Mouse (Mus musculus) cortical plate, adult 2 months (tissue): ENCODE measurements around the gene Ccdc142. TPM values are rescaled to one million over a fixed set of nuclear protein-coding genes. Genes with fewer than 3 reads are reported as not detected.

Source experiments
- H3K27ac ChIP-seq: fragments of 200-500 bp; 2 replicates; pipeline ENCODE4 v1.5.1; 2012; ENCODE audit warnings: low read length, control low read depth, inconsistent platforms; ENCODE audit not compliant: insufficient read depth
- H3K4me1 ChIP-seq: fragments of 200-500 bp; 2 replicates; pipeline ENCODE4 v1.6.1; 2011; ENCODE audit warnings: low read length; ENCODE audit not compliant: control insufficient read depth, insufficient read depth
- H3K4me3 ChIP-seq: fragments of 200-500 bp; 2 replicates; pipeline ENCODE4 v1.5.1; 2011; ENCODE audit warnings: mild to moderate bottlenecking, low read length, control low read depth; ENCODE audit not compliant: insufficient read depth
- CTCF ChIP-seq: fragments of 200-500 bp; IDR thresholded peaks from 2 replicates; pipeline ENCODE4 v1.5.1; 2011; ENCODE audit warnings: mild to moderate bottlenecking, control low read depth, low read length; ENCODE audit not compliant: insufficient read depth; ENCODE audit errors: extremely low read depth
- POLR2A ChIP-seq: fragments of 200-500 bp; IDR thresholded peaks from 2 replicates; pipeline ENCODE4 v1.6.1; 2011; ENCODE audit warnings: mild to moderate bottlenecking, low read length, control low read depth; ENCODE audit not compliant: insufficient read depth; ENCODE audit errors: extremely low read depth
- polyA plus RNA-seq: library from polyadenylated mRNA; depleted of rRNA; stranded (reverse); fragments of >200 nt; gene quantifications from 2 replicates; pipeline ENCODE4 v1.2.3, GENCODE M21; 2012

Ccdc142 gene
- polyA plus RNA-seq, 1 experiment = 8.1 TPM

DNA sequence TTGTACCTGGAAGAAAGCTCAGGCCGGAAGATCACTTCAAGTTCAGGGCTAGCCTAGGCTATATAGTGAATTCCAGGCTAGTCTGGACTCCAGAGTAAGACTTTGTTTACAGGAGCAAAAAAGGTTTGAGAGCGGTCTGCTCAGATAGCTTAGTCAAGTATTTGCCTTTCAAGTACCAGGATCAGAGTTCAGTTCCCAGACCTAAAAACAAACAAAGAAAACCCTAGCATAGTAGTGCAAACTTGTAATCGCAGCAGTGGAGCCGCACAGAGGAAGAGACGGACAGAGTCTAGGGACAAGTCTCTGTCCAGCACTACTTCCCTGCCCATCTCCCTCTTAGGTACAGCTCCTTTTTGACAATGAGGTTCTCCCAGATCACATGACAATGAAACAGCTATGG lies 21.2 kb upstream of the Ccdc142 start:
- Histone ChIP-seq H3K4me1 (0 out of 2 replicates have a peak, but pooled peaks cover 3% of the 10 kb centered on the region), H3K4me3 (no peak overlapping the region), H3K27ac (no peak overlapping the region)
- no peak for TF ChIP-seq CTCF
- TF ChIP-seq POLR2A = no peak

DNA sequence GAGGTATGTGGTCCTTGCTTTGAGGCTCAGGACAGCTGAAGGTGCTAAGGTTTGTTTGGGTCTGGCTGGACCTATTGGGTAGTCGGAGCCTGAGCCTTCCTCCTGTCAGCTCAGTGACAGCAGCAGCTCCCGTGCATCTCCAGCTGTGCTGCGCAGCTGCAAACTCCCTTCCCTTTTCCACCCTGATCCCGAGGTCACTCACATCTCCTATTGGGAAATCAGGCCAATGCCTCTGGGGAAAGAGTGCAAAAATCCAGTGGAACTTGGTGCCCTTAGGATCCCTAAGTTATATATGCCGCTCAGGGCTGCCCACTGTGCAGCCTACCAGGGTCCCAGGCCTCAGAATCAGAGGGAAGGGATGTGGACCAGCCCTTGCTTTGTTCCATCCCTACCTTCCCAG lies 17.9 kb upstream of the Ccdc142 start:
- H3K27ac ChIP-seq = no peak overlapping the region
- TF ChIP-seq CTCF (no peak), POLR2A (no peak)
- 0 out of 2 replicates have a peak, but pooled peaks cover 3% of the 10 kb centered on the region for H3K4me1 ChIP-seq
- no peak overlapping the region for H3K4me3 ChIP-seq

DNA sequence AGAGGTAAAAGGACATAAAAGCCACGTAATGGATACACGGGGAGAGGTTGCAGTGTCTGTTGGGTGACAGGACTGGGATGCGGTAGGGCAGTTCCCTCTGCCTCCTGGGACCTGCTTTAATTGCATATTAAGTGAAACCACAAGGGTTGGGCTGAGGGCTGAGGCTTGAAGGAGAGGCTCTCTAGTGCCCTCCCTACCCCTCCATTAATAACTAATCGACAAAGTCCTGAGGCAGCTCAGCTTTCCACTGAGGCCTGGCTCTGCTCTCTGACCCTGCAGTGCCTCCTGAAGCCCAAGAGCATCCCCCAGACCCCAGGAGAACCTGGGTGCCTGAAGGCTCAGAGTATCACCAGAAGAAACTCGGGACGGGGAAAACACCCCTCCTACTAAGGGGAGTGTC lies 16.9 kb upstream of the Ccdc142 start:
- TF ChIP-seq POLR2A (no peak), CTCF (no peak)
- Histone ChIP-seq H3K4me1 (no peaks in the 10 kb centered on the region), H3K4me3 (no peak overlapping the region), H3K27ac (no peak overlapping the region)

- Histone ChIP-seq H3K27ac (no peak within 1 kb of the TSS), H3K4me3 (no peak within 1 kb of the TSS; the same call in 1 of the 2 replicates), H3K4me1 (no peaks in the 10 kb centered on the region)
- TF ChIP-seq CTCF (no peak), POLR2A (no peak)
Measured at GRCm38 (mm10) chr6:83086121-83087035, 15.0 kb upstream of the Ccdc142 start, which contains the start of gene Lbx2. TSS of gene Lbx2 (plus strand) at chr6:83086367.

DNA sequence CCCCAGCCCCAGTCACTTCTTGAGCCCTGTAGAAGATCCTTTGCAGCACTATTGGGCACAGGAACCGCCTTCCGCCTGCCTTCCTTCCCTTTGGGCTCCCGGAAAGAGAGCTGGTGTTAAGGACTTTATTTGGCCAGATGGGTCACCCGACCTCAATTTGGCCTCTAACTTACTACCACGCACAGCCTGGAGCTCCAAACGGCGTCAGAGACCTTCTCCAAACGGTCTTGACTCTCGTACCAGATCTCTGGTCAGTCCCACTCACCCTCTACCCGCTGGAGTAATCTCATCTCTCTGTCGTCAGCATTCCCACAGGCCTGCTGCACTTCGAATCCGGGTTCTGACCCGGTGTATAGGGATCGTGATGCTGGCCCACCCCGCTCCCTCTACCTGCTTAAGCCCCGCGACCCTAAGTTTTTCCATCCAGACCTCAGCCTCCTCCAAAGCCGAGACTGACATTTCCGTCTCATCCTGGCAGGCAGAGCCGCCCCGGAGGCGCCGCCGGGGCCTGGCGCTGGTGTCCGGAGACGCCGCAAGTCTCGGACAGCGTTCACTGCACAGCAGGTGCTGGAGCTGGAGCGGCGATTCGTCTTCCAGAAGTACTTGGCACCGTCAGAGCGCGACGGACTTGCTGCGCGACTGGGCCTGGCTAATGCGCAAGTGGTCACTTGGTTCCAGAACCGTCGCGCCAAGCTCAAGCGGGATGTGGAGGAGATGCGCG lies 14.0 kb upstream of the Ccdc142 start:
- Histone ChIP-seq H3K4me1 (no peaks in the 10 kb centered on the region), H3K27ac (no peak overlapping the region), H3K4me3 (no peak overlapping the region; the same call in 1 of the 2 replicates)
- TF ChIP-seq POLR2A (no peak), CTCF (no peak)

- Histone ChIP-seq H3K27ac (no peak overlapping the region), H3K4me3 (no peak overlapping the region), H3K4me1 (no peaks in the 10 kb centered on the region)
- TF ChIP-seq CTCF (no peak), POLR2A (no peak)
Measured at GRCm38 (mm10) chr6:83087926-83088260, 13.5 kb upstream of the Ccdc142 start.

DNA sequence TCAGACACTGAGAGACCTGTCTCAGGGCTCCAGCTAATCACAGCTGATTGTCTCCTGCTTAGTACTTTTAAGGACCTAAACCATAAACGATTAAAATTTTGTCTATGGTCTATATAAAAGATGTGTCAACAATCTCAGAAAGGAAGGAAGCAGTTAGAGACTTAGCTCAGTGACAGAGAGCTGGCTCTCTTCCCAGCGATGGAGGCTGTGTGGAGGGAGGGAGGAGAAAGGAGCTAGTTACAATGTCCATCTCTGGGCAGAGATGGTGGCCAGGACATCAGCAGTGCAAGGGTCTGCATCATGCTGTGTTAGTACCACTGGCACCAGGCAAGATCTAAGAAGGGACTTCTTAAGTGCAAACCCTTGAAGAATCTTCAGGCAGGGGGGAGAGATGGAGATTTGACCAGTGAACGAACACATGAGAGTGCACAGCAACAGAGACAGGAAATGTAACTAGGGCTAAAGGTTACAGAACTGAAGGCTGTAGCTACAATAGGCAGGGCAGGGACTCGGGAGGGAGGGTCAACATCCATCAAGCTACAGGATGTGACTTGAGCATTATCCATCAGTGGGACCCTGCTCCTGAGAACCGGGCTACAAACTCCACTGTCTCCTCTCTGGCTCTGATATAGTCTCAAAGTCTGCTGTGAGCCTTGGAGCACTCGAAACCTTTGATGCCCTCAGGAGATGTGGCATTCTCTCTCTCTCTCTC lies 8.8 kb upstream of the Ccdc142 start:
- TF ChIP-seq POLR2A (no peak), CTCF (no peak)
- Histone ChIP-seq H3K4me1 (no peaks in the 10 kb centered on the region), H3K27ac (no peak overlapping the region), H3K4me3 (no peak overlapping the region)

DNA sequence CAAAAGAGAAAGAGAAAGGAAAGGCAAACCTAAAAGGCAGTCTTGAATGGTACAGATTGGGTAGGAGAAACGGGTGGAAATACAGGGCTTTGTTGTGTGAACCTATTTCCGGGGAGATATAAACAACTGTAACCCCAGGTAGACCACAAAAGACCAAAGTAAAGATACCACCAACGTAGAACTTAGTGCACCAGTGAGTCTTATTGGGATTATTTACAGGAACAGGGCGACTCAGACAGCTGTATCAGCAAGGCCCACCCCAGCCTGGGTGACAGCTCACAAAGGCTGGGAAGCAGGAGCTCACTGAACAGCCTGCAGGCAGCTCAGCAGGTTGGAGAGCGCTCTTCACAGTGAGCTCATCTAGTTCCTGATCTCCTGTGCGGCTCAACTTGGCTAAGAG lies 5.4 kb upstream of the Ccdc142 start:
- H3K4me3 ChIP-seq = no peak overlapping the region
- H3K27ac ChIP-seq = no peak overlapping the region
- H3K4me1 ChIP-seq = no peaks in the 10 kb centered on the region
- TF ChIP-seq CTCF = no peak
- TF ChIP-seq POLR2A = no peak

DNA sequence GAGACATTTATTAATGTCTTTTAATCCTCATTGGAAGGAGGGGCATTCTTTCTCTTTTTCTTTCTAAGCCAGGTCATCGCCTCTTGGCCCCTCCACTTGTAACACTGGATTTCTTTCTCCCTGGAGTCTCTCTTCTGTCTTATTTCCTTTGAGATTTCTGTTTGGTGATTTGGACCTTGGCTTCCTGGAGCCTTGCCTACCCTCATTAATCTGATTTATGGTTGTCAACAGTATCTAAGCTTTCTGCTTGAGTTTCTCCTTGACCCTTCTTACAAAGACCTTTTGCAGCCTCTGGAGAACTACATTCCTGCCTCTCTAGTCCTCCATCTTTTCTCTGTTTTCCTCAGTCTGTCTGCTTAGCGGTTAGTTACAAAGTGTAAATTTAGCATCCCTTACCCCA lies 3.0 kb upstream of the Ccdc142 start:
- Histone ChIP-seq H3K4me3 (no peak overlapping the region), H3K27ac (no peak overlapping the region), H3K4me1 (peaks cover 2% of the 10 kb centered on the region)
- TF ChIP-seq POLR2A = no peak
- no peak for TF ChIP-seq CTCF

DNA sequence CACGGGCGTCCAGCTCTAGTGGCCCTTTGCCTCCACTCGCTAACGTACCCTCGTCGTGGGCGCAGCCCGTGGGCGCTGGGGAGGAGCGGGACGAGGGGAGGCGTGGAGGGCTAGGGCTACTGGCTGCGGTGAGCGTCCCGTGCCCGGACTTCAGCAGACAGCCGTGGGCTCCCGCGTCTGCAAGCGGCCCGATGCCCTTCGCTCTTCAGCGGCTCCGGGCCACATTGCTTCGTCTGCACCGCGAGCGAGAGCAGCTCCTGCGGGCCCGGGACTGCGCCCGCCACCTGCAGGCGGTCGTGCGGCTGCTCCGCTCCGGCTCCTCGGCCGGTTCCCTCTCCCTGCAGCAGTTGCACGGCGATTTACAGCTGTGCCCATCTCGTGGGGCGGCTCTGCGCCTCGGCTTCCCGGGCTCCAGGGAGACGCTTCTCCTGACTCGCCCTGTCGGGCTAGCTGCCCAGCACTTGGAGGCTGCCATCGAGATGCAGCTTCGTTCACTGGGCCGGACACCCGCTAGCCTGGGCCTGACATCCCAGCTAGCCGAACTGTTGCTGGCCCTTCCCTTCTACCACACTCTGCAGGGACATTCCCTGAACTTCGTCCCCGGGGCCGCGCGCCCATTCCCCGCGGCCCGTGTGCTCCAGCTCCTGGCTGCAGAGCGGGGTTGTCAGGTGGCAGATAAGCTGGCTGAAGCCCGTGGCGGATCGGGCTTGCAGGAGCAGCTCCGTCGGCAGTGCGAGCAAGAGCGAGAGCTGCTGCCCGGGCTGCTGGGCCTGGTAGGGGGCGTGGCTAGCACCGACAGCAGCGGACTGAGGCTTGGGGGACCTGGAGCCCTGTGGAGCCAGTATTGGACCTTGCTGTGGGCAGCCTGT lies 521 bp downstream of the Ccdc142 start:
- Histone ChIP-seq H3K27ac (peak overlapping the region; percentile 8), H3K4me1 (peaks cover 4% of the 10 kb centered on the region)

More for the DNA sequence above, 521 bp downstream of the Ccdc142 start:
- 0 out of 2 replicates have a peak, but pooled peaks have one; percentile 19 for TF ChIP-seq POLR2A
- no peak for TF ChIP-seq CTCF
- H3K4me3 ChIP-seq = peak overlapping the region; percentile 53
